Mouse (Mus musculus): ENCODE data around the gene Srgap3. TPM values are rescaled to one million over a fixed set of nuclear protein-coding genes. Genes with fewer than 3 reads are reported as not detected.

Srgap3 gene
- polyA plus RNA-seq, 1 experiment from 2014 or later: 68.8 TPM

GRCm38 (mm10) chr6:112890331-112890751 is 56.7 kb downstream of the Srgap3 start:
- ATAC-seq (ENCODE audit: low FRiP score, low TSS enrichment) (no peak), DNase-seq (no peak)
- Histone ChIP-seq H3K4me1 (ENCODE audit: control insufficient read depth, insufficient read depth, low read length) (peaks cover 33% of the 10 kb centered on the region), H3K4me2 (ENCODE audit: low read length) (no peak overlapping the region), H3K4me3 (replicated peaks; ENCODE audit: low read depth, low read length) (no peak overlapping the region), H3K9ac (replicated peaks; ENCODE audit: low read length) (no peak overlapping the region), H3K27me3 (ENCODE audit: control insufficient read depth, insufficient read depth, low read length) (no peaks in the 10 kb centered on the region), H3K9me3 (ENCODE audit: control insufficient read depth, low read length) (no peaks in the 10 kb centered on the region), H3K36me3 (ENCODE audit: control insufficient read depth, insufficient read depth, low read length) (peaks cover 3% of the 10 kb centered on the region; the same call in 1 of the 2 replicates), H3K27ac (replicated peaks; ENCODE audit: low read depth, low read length) (no peak overlapping the region; the same call in 1 of the 2 replicates)
- whole genome bisulfite sequencing: 81% methylated on average over 2 of the region's 2 CpGs

- DNase-seq (no peak), ATAC-seq (ENCODE audit: low FRiP score, low TSS enrichment) (no peak)
- Histone ChIP-seq H3K27me3 (ENCODE audit: control insufficient read depth, insufficient read depth, low read length) (no peaks in the 10 kb centered on the region), H3K4me1 (ENCODE audit: control insufficient read depth, insufficient read depth, low read length) (peaks cover 70% of the 10 kb centered on the region), H3K9ac (replicated peaks; ENCODE audit: low read length) (no peak overlapping the region), H3K36me3 (ENCODE audit: control insufficient read depth, insufficient read depth, low read length) (no peaks in the 10 kb centered on the region), H3K4me3 (replicated peaks; ENCODE audit: low read depth, low read length) (no peak overlapping the region), H3K9me3 (ENCODE audit: control insufficient read depth, low read length) (no peaks in the 10 kb centered on the region), H3K27ac (replicated peaks; ENCODE audit: low read depth, low read length) (peak overlapping the region; percentile 86), H3K4me2 (ENCODE audit: low read length) (no peak overlapping the region)
- 55% methylated on average over 5 of the region's 5 CpGs for WGBS
These were observed 63.4 kb downstream of the Srgap3 start for GRCm38 (mm10) chr6:112883588-112884135.

GRCm38 (mm10) chr6:112880048-112880534 is 67.0 kb downstream of the Srgap3 start:
- Histone ChIP-seq H3K4me2 (ENCODE audit: low read length) (peak overlapping the region; percentile 16), H3K36me3 (ENCODE audit: control insufficient read depth, insufficient read depth, low read length) (no peaks in the 10 kb centered on the region), H3K27ac (replicated peaks; ENCODE audit: low read depth, low read length) (peak overlapping the region; percentile 84), H3K27me3 (ENCODE audit: control insufficient read depth, insufficient read depth, low read length) (no peaks in the 10 kb centered on the region), H3K4me1 (ENCODE audit: control insufficient read depth, insufficient read depth, low read length) (peaks cover 57% of the 10 kb centered on the region), H3K4me3 (replicated peaks; ENCODE audit: low read depth, low read length) (no peak overlapping the region), H3K9ac (replicated peaks; ENCODE audit: low read length) (peak overlapping the region; percentile 27), H3K9me3 (ENCODE audit: control insufficient read depth, low read length) (no peaks in the 10 kb centered on the region)
- ATAC-seq (ENCODE audit: low FRiP score, low TSS enrichment): peak; percentile 55; the same call in 1 of the 2 replicates
- WGBS: 2% methylated on average over 5 of the region's 5 CpGs
- DNase-seq: peak; percentile 76

GRCm38 (mm10) chr6:112879154-112879553 is 67.9 kb downstream of the Srgap3 start:
- Histone ChIP-seq H3K27ac (replicated peaks; ENCODE audit: low read depth, low read length) (peak overlapping the region; percentile 84), H3K4me2 (ENCODE audit: low read length) (no peak overlapping the region), H3K9ac (replicated peaks; ENCODE audit: low read length) (no peak overlapping the region), H3K9me3 (ENCODE audit: control insufficient read depth, low read length) (no peaks in the 10 kb centered on the region), H3K36me3 (ENCODE audit: control insufficient read depth, insufficient read depth, low read length) (no peaks in the 10 kb centered on the region), H3K4me3 (replicated peaks; ENCODE audit: low read depth, low read length) (no peak overlapping the region), H3K27me3 (ENCODE audit: control insufficient read depth, insufficient read depth, low read length) (no peaks in the 10 kb centered on the region), H3K4me1 (ENCODE audit: control insufficient read depth, insufficient read depth, low read length) (peaks cover 48% of the 10 kb centered on the region)
- DNase-seq (peak; percentile 56), ATAC-seq (ENCODE audit: low FRiP score, low TSS enrichment) (no peak)
- 60% methylated on average over 5 of the region's 5 CpGs for WGBS

GRCm38 (mm10) chr6:112873089-112873835 is 73.8 kb downstream of the Srgap3 start:
- no peak overlapping the region for H3K9ac ChIP-seq (replicated peaks; ENCODE audit: low read length)
- ATAC-seq (ENCODE audit: low FRiP score, low TSS enrichment): no peak
- no peak overlapping the region for H3K27ac ChIP-seq (replicated peaks; ENCODE audit: low read depth, low read length)
- H3K27me3 ChIP-seq (ENCODE audit: control insufficient read depth, insufficient read depth, low read length): no peaks in the 10 kb centered on the region
- no peak for DNase-seq
- H3K36me3 ChIP-seq (ENCODE audit: control insufficient read depth, insufficient read depth, low read length): peaks cover 6% of the 10 kb centered on the region; the same call in 1 of the 2 replicates
- H3K9me3 ChIP-seq (ENCODE audit: control insufficient read depth, low read length): no peaks in the 10 kb centered on the region
- H3K4me1 ChIP-seq (ENCODE audit: control insufficient read depth, insufficient read depth, low read length): 0 out of 2 replicates have a peak, but pooled peaks cover 16% of the 10 kb centered on the region
- WGBS: 91% methylated on average over 9 of the region's 9 CpGs
- no peak overlapping the region for H3K4me3 ChIP-seq (replicated peaks; ENCODE audit: low read depth, low read length)
- H3K4me2 ChIP-seq (ENCODE audit: low read length): no peak overlapping the region

- Histone ChIP-seq H3K4me3 (replicated peaks; ENCODE audit: low read depth, low read length) (no peak overlapping the region), H3K9ac (replicated peaks; ENCODE audit: low read length) (no peak overlapping the region), H3K9me3 (ENCODE audit: control insufficient read depth, low read length) (no peaks in the 10 kb centered on the region), H3K27me3 (ENCODE audit: control insufficient read depth, insufficient read depth, low read length) (no peaks in the 10 kb centered on the region), H3K4me2 (ENCODE audit: low read length) (no peak overlapping the region), H3K36me3 (ENCODE audit: control insufficient read depth, insufficient read depth, low read length) (peaks cover 6% of the 10 kb centered on the region; the same call in 1 of the 2 replicates), H3K27ac (replicated peaks; ENCODE audit: low read depth, low read length) (no peak overlapping the region), H3K4me1 (ENCODE audit: control insufficient read depth, insufficient read depth, low read length) (peaks cover 21% of the 10 kb centered on the region)
- DNase-seq (no peak), ATAC-seq (ENCODE audit: low FRiP score, low TSS enrichment) (no peak)
- 88% methylated on average over 7 of the region's 7 CpGs for WGBS
These were observed 75.8 kb downstream of the Srgap3 start for GRCm38 (mm10) chr6:112871241-112871780.

- H3K27ac ChIP-seq (replicated peaks; ENCODE audit: low read depth, low read length): no peak overlapping the region
- H3K27me3 ChIP-seq (ENCODE audit: control insufficient read depth, insufficient read depth, low read length): no peaks in the 10 kb centered on the region
- H3K4me3 ChIP-seq (replicated peaks; ENCODE audit: low read depth, low read length): no peak overlapping the region
- no peak for DNase-seq
- WGBS: 87% methylated on average over 9 of the region's 9 CpGs
- H3K4me2 ChIP-seq (ENCODE audit: low read length): no peak overlapping the region
- peaks cover 39% of the 10 kb centered on the region for H3K4me1 ChIP-seq (ENCODE audit: control insufficient read depth, insufficient read depth, low read length)
- no peak overlapping the region for H3K9ac ChIP-seq (replicated peaks; ENCODE audit: low read length)
- H3K9me3 ChIP-seq (ENCODE audit: control insufficient read depth, low read length): no peaks in the 10 kb centered on the region
- H3K36me3 ChIP-seq (ENCODE audit: control insufficient read depth, insufficient read depth, low read length): peaks cover 6% of the 10 kb centered on the region; the same call in 1 of the 2 replicates
- no peak for ATAC-seq (ENCODE audit: low FRiP score, low TSS enrichment)
These were observed 78.7 kb downstream of the Srgap3 start for GRCm38 (mm10) chr6:112868197-112868957.

- H3K27ac ChIP-seq (replicated peaks; ENCODE audit: low read depth, low read length): peak overlapping the region; percentile 72
- no peak for ATAC-seq (ENCODE audit: low FRiP score, low TSS enrichment)
- no peaks in the 10 kb centered on the region for H3K9me3 ChIP-seq (ENCODE audit: control insufficient read depth, low read length)
- H3K36me3 ChIP-seq (ENCODE audit: control insufficient read depth, insufficient read depth, low read length): peaks cover 6% of the 10 kb centered on the region; the same call in 1 of the 2 replicates
- H3K4me1 ChIP-seq (ENCODE audit: control insufficient read depth, insufficient read depth, low read length): peaks cover 44% of the 10 kb centered on the region
- H3K27me3 ChIP-seq (ENCODE audit: control insufficient read depth, insufficient read depth, low read length): no peaks in the 10 kb centered on the region
- WGBS: 79% methylated on average over 4 of the region's 4 CpGs
- H3K9ac ChIP-seq (replicated peaks; ENCODE audit: low read length): no peak overlapping the region
- no peak overlapping the region for H3K4me3 ChIP-seq (replicated peaks; ENCODE audit: low read depth, low read length)
- DNase-seq: no peak
- no peak overlapping the region for H3K4me2 ChIP-seq (ENCODE audit: low read length)
These were observed 81.0 kb downstream of the Srgap3 start for GRCm38 (mm10) chr6:112866096-112866495.

Data from midbrain, embryonic 14.5 days (tissue).